10 mouse cellular contexts compared by ENCODE assay signal in genomic region chr4:117288277-117288926, GRCm38 (mm10). TPM values are rescaled to one million over a fixed set of nuclear protein-coding genes. Genes with fewer than 3 reads are reported as not detected.
DNase-seq lines count a peak whose midpoint lies in the region; ATAC-seq and TF ChIP-seq lines count a peak whose summit lies in the region.
"Had no signal": no experiment of that assay in that cellular context is flagged by ENCODE, and none has a peak within 500 bp of the region (broad histone marks: within the 10 kb centered on the region; RNA-seq: fewer than 3 reads in every experiment).

No protein-coding gene starts in this region.

- intact Hi-C loops in left cerebral cortex, postnatal 4 days (cut with DNase I): loop anchor here (10.0 kb wide), 1 partner anchor 486 kb away; no protein-coding TSS in a partner anchor

- peak overlapping the region; percentile 97; the same call in 1 of the 2 replicates for H3K27ac ChIP-seq in heart, embryonic 12.5 days (ENCODE audit: poor library complexity, severe bottlenecking)
- H3K27ac ChIP-seq in forebrain, embryonic 16.5 days (ENCODE audit: low read length): peak overlapping the region; percentile 84

- DNase-seq in heart, adult 18-20 months: no peak
- DNase-seq in G1E (ENCODE audit: low spot score): no peak
- no peak for DNase-seq in left cerebral cortex, postnatal 4 days
- DNase-seq in urinary bladder, postnatal 14 days (ENCODE audit: low spot score): no peak
- DNase-seq in cerebellum, postnatal 4 days (ENCODE audit: low spot score in 2 of 2): no peak

- H3K4me1 ChIP-seq in heart, embryonic 12.5 days (replicated peaks): peaks cover 37% of the 10 kb centered on the region
- peaks cover 57% of the 10 kb centered on the region for H3K4me1 ChIP-seq in G1E (ENCODE audit: insufficient read depth, low read depth, low read length)
- peaks cover 29% of the 10 kb centered on the region for H3K4me1 ChIP-seq in forebrain, embryonic 16.5 days (replicated peaks; ENCODE audit: control insufficient read depth, insufficient read depth, low read length)

- no peaks in the 10 kb centered on the region for H3K9me3 ChIP-seq in heart, embryonic 12.5 days (replicated peaks)
- H3K9me3 ChIP-seq in G1E (replicated peaks): no peaks in the 10 kb centered on the region
- no peaks in the 10 kb centered on the region for H3K9me3 ChIP-seq in forebrain, embryonic 16.5 days (ENCODE audit: control insufficient read depth, low read length)

- H3K36me3 ChIP-seq in heart, embryonic 12.5 days: peaks cover 39% of the 10 kb centered on the region
- H3K36me3 ChIP-seq in G1E (replicated peaks): peaks cover 51% of the 10 kb centered on the region
- H3K36me3 ChIP-seq in forebrain, embryonic 16.5 days (ENCODE audit: control insufficient read depth, insufficient read depth): peaks cover 10% of the 10 kb centered on the region; the same call in 1 of the 2 replicates

- H3K27me3 ChIP-seq in heart, embryonic 12.5 days (replicated peaks): no peaks in the 10 kb centered on the region
- peaks cover 3% of the 10 kb centered on the region; the same call in 1 of the 2 replicates for H3K27me3 ChIP-seq in G1E (ENCODE audit: insufficient read depth, low read length)
- no peaks in the 10 kb centered on the region for H3K27me3 ChIP-seq in forebrain, embryonic 16.5 days (replicated peaks; ENCODE audit: control insufficient read depth, insufficient read depth, low read length)
- H3K27me3 ChIP-seq: Patski had no signal

- no peak for ATAC-seq in heart, embryonic 12.5 days (ENCODE audit: insufficient number of reproducible peaks, low FRiP score)
- no peak for ATAC-seq in G1E (ENCODE audit: extremely low read depth, insufficient number of reproducible peaks, low FRiP score, poor library complexity, severe bottlenecking)
- peak; percentile 29 for ATAC-seq in forebrain, embryonic 16.5 days
- peak; percentile 25 for ATAC-seq in megakaryocyte progenitor cell, adult 5-6 weeks (replicated peaks; ENCODE audit: poor library complexity)

- no peak for TF ChIP-seq CTCF in G1E (IDR thresholded peaks at IDR 0.05; ENCODE audit: low read depth, low read length)

- peak overlapping the region; percentile 82 for H3K4me2 ChIP-seq in heart, embryonic 12.5 days
- H3K4me2 ChIP-seq in forebrain, embryonic 16.5 days (ENCODE audit: low read length): peak overlapping the region; percentile 85

- WGBS in heart, embryonic 12.5 days: 25% methylated on average over 25 of the region's 25 CpGs
- 11% methylated on average over 25 of the region's 25 CpGs for WGBS in forebrain, embryonic 16.5 days

- H3K4me3 ChIP-seq in heart, embryonic 12.5 days: peak overlapping the region; percentile 94
- peak overlapping the region; percentile 78 for H3K4me3 ChIP-seq in G1E (ENCODE audit: low read depth, low read length)
- H3K4me3 ChIP-seq in forebrain, embryonic 16.5 days (replicated peaks; ENCODE audit: low read length): peak overlapping the region; percentile 71

- H3K9ac ChIP-seq in heart, embryonic 12.5 days: peak overlapping the region; percentile 80
- peak overlapping the region; percentile 82 for H3K9ac ChIP-seq in forebrain, embryonic 16.5 days (replicated peaks; ENCODE audit: low read depth, low read length)

RNA-seq across cellular contexts. Expression of gene Armh1, which starts 36.5 kb away (rescaled TPM):
- polyA plus RNA-seq in heart, embryonic 12.5 days (2016; fragmentation: Nextera tagmentation; extraction: Ambion mirVana): 0.37 and 0.70 TPM in 2 replicates
- total RNA-seq in heart, adult 18-20 months (2021): under 1 TPM in 1 of 2 experiments, not detected in 1; 0.15 TPM
- total RNA-seq in G1E (2014; fragmentation: Nextera tagmentation): not detected in 2 replicates
- not detected in 2 replicates for total RNA-seq in G1E (2017)
- polyA plus RNA-seq in G1E (2012): not detected in 2 replicates
- polyA plus RNA-seq in forebrain, embryonic 16.5 days (2015; fragmentation: Nextera tagmentation; extraction: Ambion mirVana): 0.65 and 0.68 TPM in 2 replicates
- not detected in 2 replicates for total RNA-seq in megakaryocyte progenitor cell, adult 5-6 weeks (2015)
- total RNA-seq in megakaryocyte progenitor cell, adult 5-6 weeks (2017): not detected in 2 replicates
- total RNA-seq in left cerebral cortex, postnatal 4 days (2021): 1 to 10 TPM; 1.3 to 1.4 TPM
- total RNA-seq: neutrophil, adult 5-6 weeks had no signal

RNA-seq across cellular contexts. Expression of gene Tmem53, which starts 36.7 kb away (rescaled TPM):
- polyA plus RNA-seq in heart, embryonic 12.5 days (2016; fragmentation: Nextera tagmentation; extraction: Ambion mirVana): 18.2 and 19.6 TPM in 2 replicates
- 10 to 100 TPM; 24.8 to 35.7 TPM for total RNA-seq in heart, adult 18-20 months (2021)
- total RNA-seq in G1E (2014; fragmentation: Nextera tagmentation): 0.90 TPM in 1 of 2 replicates, not detected in the other
- total RNA-seq in G1E (2017): 0.16 TPM in 1 of 2 replicates, not detected in the other
- polyA plus RNA-seq in G1E (2012): 0.07 and 0.08 TPM in 2 replicates
- 5.3 and 6.2 TPM in 2 replicates for polyA plus RNA-seq in forebrain, embryonic 16.5 days (2015; fragmentation: Nextera tagmentation; extraction: Ambion mirVana)
- 6.2 and 8.5 TPM in 2 replicates for total RNA-seq in megakaryocyte progenitor cell, adult 5-6 weeks (2015)
- total RNA-seq in megakaryocyte progenitor cell, adult 5-6 weeks (2017): 1.7 and 4.9 TPM in 2 replicates
- 1 to 10 TPM; 4.6 to 5.2 TPM for total RNA-seq in left cerebral cortex, postnatal 4 days (2021)
- total RNA-seq: neutrophil, adult 5-6 weeks had no signal

Comparison
In these comparisons a context has a peak if more than half of its experiments do, and no peak if none do; other contexts are left out.
1. ATAC-seq: peak in forebrain, embryonic 16.5 days (single experiment) and megakaryocyte progenitor cell, adult 5-6 weeks (single experiment); none in heart, embryonic 12.5 days (single experiment) and G1E (single experiment).
2. Peak in every context shown above with its lines, with median percentiles within 50 percentile points of each other: H3K4me3 ChIP-seq.